14 mouse cellular contexts compared by ENCODE assay signal in the genomic region with DNA sequence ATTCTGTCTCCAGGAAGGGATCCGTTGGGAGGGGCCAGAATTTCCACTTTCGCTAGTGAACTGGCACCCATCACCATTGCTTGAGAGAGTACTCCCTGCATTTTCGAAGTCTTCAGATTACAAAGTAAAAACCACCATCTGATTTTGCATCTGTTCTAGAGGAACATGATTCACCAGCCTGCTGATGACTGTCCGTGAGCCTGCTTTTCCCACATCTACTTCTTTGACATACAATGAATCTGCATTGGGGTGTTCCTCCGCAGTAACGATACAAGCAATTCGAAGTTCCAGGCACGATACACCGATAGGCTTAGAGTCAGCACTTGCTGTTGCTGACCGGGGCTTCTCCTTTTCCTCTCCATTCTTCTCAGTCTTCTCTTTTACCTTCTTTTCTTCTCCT.
"Had no signal": no experiment of that assay in that cellular context is flagged by ENCODE, and none has a peak within 500 bp of the region (broad histone marks: within the 10 kb centered on the region; RNA-seq: fewer than 3 reads in every experiment).

No protein-coding gene starts in this region.

- DNase-seq: forebrain, postnatal 0 days; gastrocnemius, postnatal 14 days; gastrocnemius, postnatal 36 days; heart, adult 18-20 months; heart, postnatal 10 days; heart, postnatal 36 days; kidney, adult 11 months; kidney, adult 2 months; kidney, adult 9 months; kidney, postnatal 14 days; kidney, postnatal 36 days; layer of hippocampus, postnatal 36 days; liver; liver, embryonic 13.5 days had no signal
